Mouse (Mus musculus): ENCODE data around the gene Ahnak. TPM values are rescaled to one million over a fixed set of nuclear protein-coding genes. Genes with fewer than 3 reads are reported as not detected.
"Not testable (repeated sequence)": the region's sequence is repeated elsewhere in the genome, so short reads cannot be mapped to it uniquely, and the experiment has no call there.

The Ahnak gene
- total RNA-seq, 2 experiments from 2014 or later: 303 to 328 TPM

DNA sequence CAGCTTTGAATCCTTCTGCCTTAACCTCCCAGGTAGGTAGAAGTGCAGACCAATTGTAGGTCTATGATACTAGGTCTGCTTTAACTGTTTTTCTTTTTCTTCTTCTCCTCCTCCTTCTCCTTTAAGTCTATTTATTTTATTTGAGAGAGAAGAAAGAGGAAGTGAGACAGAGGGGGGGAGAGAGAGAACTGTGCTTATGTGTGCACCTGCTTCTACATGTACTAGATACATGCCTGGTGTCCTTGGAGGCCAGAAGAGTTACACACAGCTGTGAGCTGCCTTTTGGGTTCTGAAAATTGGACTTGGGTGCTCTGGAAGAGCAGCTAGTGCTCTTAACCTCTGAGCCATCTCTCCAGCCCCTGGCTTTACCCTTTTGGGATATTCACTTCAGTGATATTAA lies 52.0 kb downstream of the Ahnak start:
- no peak for DNase-seq

DNA sequence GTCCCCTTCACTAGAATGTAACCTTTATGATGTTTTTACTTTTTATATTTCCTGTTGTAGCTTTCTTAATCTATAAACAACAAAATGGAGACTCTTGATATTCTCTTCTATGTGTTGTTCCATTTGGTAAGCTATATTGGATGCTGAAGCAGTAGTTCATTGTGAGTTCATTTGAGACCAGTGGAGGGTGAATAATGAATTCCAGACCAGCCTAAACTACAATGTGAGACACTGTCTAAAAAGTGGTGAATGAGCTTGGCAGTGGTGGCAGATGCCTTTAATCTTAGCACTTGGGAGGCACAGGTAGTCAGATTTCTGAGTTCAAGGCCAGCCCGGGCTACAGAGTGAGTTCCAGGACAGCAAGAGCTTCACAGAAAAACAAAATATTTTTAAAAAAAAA lies 54.0 kb downstream of the Ahnak start:
- no peak for DNase-seq

DNA sequence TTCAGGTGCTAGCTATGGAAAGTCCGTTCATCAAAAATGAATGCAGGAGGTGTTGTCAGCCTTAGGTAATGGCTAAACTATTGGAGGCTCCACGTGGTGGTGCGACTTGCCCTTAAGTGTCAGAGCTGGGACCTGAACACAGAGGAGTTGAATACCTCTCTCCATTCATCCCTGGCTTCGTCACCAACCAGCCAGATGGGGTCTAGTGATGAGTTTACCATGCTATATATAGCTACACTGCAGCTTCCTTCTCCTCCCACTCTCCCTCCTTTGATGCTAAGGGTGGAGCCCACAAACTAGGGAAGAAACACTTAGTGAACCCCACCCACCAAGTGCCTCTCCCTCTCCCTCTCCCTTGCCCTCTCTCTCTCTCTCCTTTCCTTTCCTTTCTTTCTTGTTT lies 55.2 kb downstream of the Ahnak start:
- no peak for DNase-seq

DNA sequence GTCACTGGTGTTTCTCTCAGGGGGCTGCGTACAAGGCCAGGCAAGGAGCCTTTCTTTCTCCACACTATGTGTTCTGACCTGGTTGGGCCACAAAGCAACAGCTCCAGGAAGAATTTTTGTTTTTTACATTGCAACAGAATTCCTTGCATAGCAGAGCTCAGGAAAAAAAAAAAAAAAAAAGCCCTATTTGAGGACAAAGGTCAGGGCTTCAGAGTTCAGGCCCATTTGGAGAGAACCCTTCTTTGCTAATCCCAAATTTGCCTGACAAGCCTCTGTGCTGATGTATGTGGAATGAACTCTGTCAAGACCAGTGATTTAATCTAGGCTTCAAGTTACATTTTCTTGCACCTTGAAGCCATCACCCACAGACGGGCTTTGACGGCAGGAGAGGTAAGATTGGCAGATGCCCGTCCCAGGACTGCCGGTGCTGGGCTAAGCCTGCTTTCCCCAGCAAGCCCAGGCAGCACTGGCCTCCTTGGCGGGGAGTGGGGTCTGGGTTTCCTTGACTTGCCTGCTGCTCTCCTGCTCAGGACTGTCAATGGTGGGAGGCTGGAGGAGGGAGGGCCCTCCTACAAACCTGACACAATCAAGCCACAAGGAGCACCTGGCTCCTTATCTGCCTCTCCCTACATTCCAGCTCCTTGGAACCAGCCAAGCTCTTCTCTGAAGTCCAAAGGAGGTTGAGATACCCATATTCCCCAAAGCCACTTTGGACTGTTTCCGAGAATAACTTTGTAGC lies 58.3 kb downstream of the Ahnak start:
- DNase-seq: no peak

DNA sequence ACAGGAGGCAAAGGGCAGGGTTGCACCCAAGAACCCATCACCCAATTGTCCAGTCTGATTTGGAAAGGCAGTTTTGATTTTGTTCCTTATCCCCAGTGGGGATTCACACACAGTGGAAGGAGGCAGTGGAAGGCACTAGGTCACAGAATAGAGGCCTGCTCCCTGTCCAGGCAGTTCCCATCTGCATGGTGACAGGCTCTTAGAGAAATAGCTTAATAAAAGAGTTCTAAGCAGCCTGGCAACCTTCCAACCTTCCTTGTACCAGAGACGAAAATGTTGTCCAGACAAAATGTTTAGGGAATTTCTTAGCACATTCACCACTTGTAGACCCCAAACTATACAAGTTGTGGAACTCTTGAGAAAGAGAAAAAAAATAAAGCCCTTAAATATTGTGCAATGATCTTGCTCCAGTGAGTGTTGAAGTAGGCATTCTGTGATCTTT lies 58.9 kb downstream of the Ahnak start:
- peak; percentile 38 for DNase-seq

DNA sequence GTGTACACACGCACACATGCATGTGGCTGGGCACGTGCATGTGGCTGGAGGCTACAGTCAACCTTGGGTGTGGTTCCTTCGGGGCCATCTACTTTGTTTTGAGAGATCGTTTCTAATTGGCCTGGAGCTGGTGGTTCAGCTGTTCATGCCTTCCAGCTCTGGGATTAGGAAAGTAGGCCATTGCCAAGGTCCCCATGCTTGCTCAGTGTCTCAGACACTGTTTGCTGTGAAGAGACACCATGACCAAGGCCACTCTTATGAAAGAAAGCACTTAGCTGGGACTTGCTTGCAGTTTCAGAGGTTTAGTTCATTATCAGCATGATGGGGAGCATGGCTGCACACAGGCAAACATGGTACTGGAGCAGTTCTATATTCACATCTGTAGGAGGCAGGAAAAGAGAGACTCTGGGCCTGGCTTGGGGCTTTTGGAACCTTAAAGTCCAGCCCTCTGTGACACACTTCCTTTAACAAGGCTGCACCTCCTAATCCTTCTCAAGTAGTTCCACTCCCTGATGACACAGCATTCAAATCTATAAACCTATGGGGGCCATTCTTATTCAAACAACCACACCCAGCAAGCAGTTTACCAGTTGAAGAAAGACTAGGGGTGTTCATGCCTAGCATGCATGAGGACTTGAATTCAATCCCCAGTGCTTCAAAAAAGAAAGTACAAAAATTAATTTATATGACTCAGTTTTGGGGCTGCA lies 60.0 kb downstream of the Ahnak start:
- no peak for DNase-seq

DNA sequence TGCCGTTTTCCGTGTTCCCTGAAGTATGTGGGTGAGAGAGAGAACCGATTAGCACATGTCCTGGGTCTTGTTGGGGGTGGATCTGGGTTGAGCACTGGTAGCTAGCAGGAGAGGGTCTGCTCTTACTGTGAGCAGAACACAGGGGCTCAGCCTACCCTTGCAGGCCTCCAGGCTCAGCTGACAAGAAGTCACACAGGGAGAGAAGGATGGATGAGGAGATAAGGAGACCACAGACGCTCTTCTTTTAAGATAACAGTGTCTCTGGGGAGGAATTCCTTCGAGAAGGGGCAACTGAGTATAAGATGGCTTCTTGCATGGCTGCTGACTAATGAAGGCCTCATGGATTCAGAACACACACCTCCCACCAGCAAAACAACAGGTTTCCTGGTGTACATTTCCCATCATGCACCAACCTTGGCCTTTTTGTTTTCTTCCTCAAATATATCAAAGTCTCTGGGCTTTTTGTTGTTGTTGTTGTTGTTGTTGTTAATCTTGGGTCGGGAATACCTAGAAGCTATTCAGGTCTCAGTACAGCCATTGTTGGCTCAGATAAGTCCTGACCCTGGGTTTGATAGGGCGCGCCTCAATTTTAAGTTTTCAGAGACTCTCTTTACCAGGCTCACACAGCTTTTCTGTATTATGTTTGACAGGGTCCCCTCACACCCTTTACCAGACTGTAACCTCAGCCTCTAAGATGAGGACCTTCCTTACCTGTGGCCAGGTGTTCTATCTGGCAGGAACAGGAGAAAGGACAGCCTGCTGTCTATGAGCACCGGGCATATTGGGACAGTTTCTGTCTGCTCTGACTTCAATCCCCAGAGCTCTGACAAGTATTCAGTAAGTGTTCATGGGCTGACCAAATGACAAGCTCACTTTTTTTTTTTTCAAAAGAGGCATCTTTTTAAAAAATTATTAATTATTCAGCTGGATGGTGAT lies 61.5 kb downstream of the Ahnak start:
- DNase-seq: no peak

DNA sequence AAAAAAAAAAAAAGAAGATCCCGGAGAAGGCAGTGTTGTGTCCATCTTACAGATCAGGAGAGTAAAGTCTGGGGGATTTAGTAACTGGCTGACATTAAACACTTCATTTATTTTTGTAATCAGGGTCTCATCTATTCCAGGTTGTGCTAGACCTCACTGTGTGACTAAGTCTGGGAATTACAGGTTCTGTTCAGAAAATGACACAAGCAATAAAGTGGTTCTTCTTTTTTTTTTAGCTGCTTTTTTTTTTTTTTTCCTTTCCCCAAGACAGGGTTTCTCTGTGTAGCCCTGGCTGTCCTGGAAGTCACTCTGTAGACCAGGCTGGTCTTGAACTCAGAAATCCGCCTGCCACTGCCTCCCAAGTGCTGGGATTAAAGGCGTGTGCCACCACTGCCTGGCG lies 62.9 kb downstream of the Ahnak start:
- DNase-seq: not testable (repeated sequence)

DNA sequence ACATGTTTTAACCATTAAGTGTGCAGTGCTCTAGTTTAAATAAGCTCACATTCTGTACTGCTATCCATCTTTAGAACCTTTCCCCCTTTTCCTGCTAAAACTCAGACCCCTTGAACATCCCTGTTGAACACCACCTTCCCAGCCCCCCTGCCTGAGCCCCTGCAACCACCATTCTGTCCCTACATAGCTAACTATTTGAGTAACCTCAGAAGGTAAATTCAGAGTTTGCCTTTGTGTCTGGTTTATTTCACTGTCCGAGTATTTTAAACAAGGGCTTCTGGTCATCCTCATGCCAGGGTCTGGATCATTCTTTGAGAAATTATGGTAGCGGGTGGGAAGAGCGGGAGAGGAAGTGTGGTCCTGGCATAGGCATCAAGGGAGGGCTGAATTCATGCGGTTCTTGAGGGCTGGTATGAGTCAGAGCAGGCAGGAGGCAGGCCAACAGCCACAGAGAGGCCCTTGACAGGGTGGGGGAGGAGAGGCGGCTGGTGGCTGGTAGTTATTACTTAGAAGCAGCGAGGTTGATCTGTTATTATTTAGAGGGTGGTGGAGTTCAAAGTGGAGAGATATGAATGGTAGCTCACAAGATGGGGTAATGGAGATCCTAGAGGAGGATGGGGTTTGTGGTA lies 63.8 kb downstream of the Ahnak start:
- peak; percentile 68 for DNase-seq

DNA sequence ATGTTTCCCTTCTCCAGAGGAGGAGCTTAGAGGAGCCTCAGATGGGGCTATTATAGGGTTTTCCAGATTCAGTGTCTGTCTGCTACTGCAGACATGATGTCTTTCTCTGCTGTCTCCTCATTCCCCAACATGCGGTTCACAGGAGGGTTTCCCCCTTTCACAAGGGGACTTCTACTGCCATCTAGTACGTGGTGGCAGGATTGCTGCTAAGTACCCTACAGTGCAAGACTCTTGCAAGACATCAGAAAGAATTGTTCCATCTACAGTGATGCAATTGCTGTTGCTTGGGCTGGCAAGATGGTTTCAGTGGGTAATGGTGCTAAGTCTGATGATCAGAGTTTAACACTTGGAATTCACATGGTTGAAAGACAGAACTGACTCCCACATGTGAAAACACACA lies 66.1 kb downstream of the Ahnak start:
- no peak for DNase-seq

DNA sequence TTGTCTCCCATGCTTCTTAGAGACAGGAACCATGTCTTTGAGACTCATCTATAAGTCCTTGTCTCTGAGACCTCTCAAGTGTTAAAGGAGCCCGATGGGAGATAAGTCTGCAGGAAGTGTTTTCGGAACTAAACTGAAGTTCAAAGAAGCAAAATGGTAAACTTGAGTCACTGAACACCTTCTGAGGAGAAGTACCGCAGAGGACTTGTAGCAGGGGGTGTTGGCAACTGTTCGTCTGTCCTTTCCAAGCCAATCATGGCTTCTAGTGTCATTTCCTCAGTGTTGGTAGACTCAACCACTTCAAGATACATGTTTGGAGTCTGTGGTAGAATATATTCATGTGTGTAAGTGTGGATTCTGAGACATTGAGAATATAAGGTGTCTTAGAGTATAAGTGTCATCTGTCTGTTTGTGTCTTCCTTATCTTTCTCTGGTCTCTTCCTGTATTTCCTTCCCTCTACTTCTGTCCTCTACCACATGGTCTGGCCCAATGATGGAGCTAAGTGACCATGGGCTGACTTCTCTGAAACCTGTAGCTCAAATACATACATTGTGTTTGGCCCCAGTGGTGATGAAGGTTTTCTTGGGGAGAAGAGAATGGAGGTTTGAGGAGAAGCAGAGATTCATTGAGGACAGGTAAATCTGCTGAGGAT lies 66.7 kb downstream of the Ahnak start:
- no peak for DNase-seq

DNA sequence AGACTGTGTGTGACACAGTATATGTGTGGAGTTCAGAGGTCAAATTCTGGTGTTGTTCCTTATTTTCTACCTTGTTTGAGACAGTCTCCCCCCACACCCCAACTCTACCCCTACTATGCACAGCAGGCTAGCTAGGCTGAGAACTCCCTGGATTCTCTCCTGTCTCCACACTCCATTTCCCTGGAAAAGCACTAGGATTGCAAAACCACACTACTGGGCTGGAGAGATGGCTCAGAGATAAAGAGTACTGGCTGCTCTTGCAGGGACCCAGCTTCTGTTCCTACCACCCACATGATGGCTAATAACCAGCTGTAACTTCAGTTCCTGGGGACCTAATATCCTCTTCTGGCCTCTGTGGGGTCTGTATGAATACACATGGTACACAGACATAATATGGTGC lies 68.6 kb downstream of the Ahnak start:
- DNase-seq: no peak

DNA sequence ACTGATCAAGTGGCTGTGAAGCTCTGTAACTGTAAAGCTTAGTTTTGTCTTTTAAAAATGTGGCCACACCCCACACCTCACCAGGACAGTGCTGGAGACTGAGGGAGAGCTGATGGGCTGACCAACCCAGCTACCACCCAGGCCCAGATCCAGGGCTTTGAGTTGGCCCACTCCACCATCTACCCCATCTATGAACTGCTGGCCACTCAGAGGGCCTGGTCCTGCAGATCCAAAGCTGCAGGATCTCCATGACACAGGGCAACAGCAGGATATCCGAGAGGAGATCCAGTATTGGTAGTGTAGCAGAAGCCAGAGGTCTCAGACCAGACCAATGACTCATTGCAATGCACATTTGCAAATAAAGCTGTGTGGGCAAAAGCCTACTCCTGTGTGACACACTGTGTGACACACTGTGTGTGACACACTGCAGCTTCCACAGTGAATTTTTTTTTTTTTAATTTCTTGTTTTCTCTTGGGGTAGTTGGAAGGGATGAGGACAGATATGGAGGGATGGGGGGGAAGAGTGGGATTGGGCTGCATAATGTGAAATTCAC lies 69.3 kb downstream of the Ahnak start:
- no peak for DNase-seq

DNA sequence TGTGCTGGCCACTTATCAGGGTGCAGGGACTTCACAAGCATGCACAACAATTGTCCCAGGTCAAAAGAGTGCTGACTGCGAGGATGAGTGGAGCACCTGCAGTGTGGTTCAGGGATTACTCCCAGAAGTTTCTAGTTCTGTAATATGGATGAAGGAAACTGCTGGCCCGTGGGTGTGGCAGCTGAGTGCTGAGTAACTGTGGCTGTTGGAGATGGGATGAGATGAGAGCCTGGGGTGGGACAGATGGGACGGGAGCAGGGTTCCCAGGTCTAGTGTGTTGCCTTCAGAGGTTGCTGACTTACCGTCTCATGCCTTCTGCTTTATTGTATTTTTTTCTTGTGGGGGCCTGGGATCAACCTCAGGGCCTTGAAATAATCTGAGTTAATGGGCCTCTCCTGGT lies 69.9 kb downstream of the Ahnak start:
- no peak for DNase-seq

DNA sequence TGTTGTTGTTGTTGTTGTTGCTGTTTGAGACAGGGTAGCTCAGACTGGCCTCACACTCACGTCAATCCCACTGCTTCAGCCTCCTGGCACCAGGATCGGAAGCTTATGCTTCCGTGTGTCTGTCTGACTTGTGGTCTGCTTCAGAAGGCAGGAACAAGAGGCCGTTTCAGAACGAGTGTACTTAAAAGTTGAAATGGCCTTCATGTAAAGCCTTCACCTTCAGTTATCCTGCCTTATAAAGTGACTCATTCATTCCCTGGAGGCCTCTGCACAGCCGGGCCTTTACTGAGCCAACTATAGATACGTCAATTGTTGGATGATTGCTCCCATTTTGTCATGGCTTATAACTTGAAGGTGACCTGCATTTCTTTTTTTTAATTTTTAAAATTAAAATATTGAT lies 70.3 kb downstream of the Ahnak start:
- DNase-seq: no peak

DNA sequence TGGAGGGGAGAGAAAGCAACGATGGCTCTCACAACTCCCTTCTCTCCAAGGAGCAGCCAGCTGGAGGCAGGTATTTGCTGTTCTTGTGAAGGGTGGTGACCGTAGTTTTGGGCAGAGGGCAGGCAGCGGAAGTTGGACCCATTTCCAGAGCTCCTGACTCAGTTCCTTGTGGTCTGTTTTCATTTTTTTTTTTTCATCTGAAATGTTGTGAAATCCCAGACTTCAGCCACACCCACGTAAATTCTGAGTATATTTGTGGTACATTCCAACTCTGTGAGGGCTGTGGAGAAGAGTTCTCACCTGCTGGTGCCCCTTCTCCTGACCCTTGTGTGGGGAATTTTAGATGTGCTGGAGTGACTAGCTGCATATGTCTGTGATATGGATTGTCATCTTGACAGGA lies 71.0 kb downstream of the Ahnak start:
- no peak for DNase-seq

DNA sequence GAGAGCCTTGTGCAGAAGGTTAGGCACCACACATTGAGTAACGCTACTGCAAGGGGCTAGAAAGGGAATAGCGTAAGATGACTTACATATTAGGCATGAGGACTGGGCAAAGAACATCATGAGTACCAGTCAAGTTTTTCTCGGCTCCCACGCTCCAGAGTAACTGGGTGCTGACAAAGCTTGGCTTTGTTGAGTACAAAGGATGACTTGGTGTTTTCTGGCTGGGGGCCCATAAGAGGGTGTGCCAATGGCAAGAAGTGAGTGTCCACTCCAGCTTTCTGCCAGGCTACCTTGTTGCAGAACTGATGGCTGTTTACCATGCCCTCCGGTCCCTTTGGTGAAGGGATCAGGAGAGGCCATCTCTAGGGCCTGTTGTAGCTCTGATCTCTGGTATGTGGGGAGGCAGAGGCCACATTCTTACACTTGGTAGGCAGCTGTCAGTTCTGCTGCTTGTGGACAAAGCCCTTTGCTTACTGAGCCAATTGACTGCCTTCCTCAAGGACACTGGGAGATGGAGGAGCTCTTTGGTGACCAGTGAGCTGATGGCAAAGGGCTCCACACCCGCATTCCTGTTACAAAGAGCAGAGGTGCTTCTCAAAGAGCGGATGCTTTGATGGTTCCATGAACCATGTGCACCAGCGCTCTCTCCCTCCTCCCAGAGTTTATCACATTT lies 72.3 kb downstream of the Ahnak start:
- DNase-seq: no peak

DNA sequence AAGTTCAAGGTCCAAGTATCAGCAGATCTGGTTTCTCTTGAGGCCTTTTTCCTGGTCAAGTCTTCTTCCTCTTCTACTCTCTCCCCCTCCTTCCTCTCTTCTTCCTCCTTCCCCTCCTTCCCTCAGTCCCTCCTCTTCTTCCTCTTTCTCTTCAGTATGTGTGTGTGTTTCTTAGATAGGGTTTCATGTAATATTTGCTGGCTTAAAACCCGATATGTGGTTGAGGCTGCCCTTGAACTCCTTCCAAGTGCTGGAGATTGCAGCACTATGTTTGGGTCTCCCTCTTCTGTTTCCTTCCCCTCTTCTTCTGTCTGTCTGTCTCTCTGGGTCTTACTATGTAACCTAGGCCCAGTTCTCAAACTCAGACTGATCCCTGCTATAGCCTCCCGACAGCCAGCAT lies 73.7 kb downstream of the Ahnak start:
- no peak for DNase-seq

DNA sequence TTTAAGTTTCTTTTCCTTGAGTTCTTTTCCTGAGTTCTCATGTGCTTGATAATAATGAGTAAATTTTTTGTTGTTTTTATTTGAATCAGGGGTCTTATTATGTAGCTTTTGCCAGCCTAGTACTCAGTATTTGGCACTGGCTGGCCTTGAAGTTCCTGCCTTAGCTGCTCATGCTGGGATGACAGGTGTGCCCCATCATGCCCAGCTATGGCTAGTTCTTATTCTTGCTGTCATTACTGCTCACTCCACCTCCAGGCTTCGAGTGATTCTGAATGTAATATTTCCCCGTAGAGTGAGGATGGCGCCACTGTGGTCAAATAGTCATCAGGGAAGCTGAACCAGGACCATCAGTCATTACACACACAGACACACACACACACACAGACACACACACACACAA lies 74.7 kb downstream of the Ahnak start:
- DNase-seq: no peak

DNA sequence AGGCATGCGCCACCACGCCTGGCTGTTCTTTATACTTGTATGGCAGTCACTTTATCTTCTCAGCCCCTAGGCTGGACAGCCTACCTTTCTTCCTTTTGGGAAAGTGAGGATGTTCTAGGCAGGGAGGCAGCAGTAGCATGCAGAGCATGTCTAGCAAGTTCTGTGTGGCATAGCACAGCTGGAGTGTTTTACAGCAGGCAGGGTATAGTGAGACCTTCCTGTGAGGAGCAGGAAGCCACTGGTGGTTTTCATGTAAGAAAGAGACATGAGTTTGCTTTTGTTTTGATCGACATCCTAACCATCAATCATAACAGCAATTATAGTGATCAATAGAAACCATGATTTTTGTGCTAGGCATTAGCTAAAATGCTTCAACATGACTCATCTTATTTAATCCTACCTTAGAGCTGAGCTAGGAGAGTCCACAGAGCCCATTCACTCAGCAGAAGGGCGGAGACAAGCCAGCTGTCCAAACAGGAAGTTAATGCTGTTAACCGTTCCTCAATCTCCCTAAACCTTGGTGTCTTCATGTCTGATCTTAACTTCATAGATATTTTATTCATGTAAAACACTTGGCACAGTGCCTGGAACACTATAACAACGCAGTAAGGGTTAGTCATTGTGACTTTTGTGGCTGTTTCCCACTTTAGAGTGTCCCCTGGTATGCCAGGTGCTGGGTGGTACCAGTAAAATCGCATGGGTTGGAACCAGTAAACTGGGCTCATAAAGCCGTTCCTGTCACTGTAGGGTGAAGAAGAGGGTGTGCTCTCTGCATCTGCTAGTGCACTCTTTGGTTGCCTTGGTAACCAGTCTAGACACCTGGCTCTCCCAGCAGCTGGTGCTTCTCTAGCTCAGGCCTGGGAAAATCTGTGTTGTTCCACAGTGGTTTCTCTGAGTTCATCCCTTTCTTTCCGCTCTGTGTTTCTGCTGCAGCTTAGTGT lies 76.8 kb downstream of the Ahnak start:
- DNase-seq: no peak

Measured in heart, postnatal 4 days (tissue).